Mouse (Mus musculus) cerebellum, adult 11 months (tissue): ENCODE measurements around the gene Dgkq.

ENCODE experiments used
- DNase-seq: peaks from one replicate; pipeline ENCODE4 v3.0.0; 2022

Dgkq gene

GRCm38 (mm10) chr5:108668977-108669936, at the start of gene Dgkq:
Gene Dgkq (minus strand): TSS chr5:108669672.
- peak; percentile 85 for DNase-seq

- DNase-seq: no peak
Measured at GRCm38 (mm10) chr5:108718051-108718450, 48.6 kb upstream of the Dgkq start.

- no peak for DNase-seq
Measured at GRCm38 (mm10) chr5:108715974-108716373, 46.5 kb upstream of the Dgkq start.

GRCm38 (mm10) chr5:108714149-108714548, 44.7 kb upstream of the Dgkq start:
- DNase-seq: no peak

- DNase-seq: no peak
Measured at GRCm38 (mm10) chr5:108713691-108714090, 44.2 kb upstream of the Dgkq start.

GRCm38 (mm10) chr5:108713096-108713495, 43.6 kb upstream of the Dgkq start:
- DNase-seq: no peak

- no peak for DNase-seq
Measured at GRCm38 (mm10) chr5:108711968-108712367, 42.5 kb upstream of the Dgkq start.

- DNase-seq: no peak
Measured at GRCm38 (mm10) chr5:108708981-108709731, 39.7 kb upstream of the Dgkq start.

- DNase-seq: no peak
Measured at GRCm38 (mm10) chr5:108708419-108708818, 38.9 kb upstream of the Dgkq start.

GRCm38 (mm10) chr5:108707758-108708157, 38.3 kb upstream of the Dgkq start:
- DNase-seq: no peak

GRCm38 (mm10) chr5:108703754-108704626, 34.5 kb upstream of the Dgkq start:
- DNase-seq: no peak

GRCm38 (mm10) chr5:108701341-108702021, 32.0 kb upstream of the Dgkq start:
- DNase-seq: no peak

- no peak for DNase-seq
Measured at GRCm38 (mm10) chr5:108700346-108700745, 30.9 kb upstream of the Dgkq start.

- no peak for DNase-seq
Measured at GRCm38 (mm10) chr5:108697341-108697753, 27.9 kb upstream of the Dgkq start.

GRCm38 (mm10) chr5:108696542-108696941, 27.1 kb upstream of the Dgkq start:
- no peak for DNase-seq

GRCm38 (mm10) chr5:108695861-108696260, 26.4 kb upstream of the Dgkq start:
- no peak for DNase-seq

GRCm38 (mm10) chr5:108694352-108695261, 25.1 kb upstream of the Dgkq start:
- DNase-seq: no peak

- no peak for DNase-seq
Measured at GRCm38 (mm10) chr5:108693872-108694288, 24.4 kb upstream of the Dgkq start.

GRCm38 (mm10) chr5:108692271-108692670, 22.8 kb upstream of the Dgkq start, which contains the start of gene Fgfrl1:
Gene Fgfrl1 (plus strand): TSS chr5:108692382.
- no peak for DNase-seq

GRCm38 (mm10) chr5:108691152-108691551, 21.7 kb upstream of the Dgkq start:
- no peak for DNase-seq

- DNase-seq: no peak
Measured at GRCm38 (mm10) chr5:108689091-108689490, 19.6 kb upstream of the Dgkq start.
